Mouse (Mus musculus) intestine, embryonic 15.5 days (tissue): ENCODE data around the gene Gja5. TPM values are rescaled to one million over a fixed set of nuclear protein-coding genes. Genes with fewer than 3 reads are reported as not detected.

Experiments used
- polyA plus RNA-seq: library from polyadenylated mRNA; unstranded; fragments of >200 nt; fragmentation: Nextera tagmentation; extraction: Ambion mirVana; gene quantifications from 2 replicates; pipeline ENCODE4 v1.2.1, GENCODE M21; 2015

Gene Gja5
- polyA plus RNA-seq, 1 experiment from 2014 or later = 16.4 TPM

Other genes starting within 250 kb of the Gja5 start
- gene Ankrd35, start 234.6 kb upstream of the Gja5 start, polyA plus RNA-seq = 0.48 and 0.49 TPM in 2 replicates
- gene Pias3, start 208.3 kb upstream of the Gja5 start, polyA plus RNA-seq = 37.1 and 37.2 TPM in 2 replicates
- gene Nudt17, start 196.1 kb upstream of the Gja5 start, polyA plus RNA-seq = 5.7 and 5.9 TPM in 2 replicates
- 36.5 and 39.3 TPM in 2 replicates for gene Polr3c, start 177.1 kb upstream of the Gja5 start, polyA plus RNA-seq
- 41.6 and 46.1 TPM in 2 replicates for gene Rnf115, start 177.0 kb upstream of the Gja5 start, polyA plus RNA-seq
- gene Pdzk1, start 75.4 kb upstream of the Gja5 start, polyA plus RNA-seq = 16.0 and 19.9 TPM in 2 replicates
- gene Cd160, start 75.3 kb upstream of the Gja5 start, polyA plus RNA-seq = 1.1 and 1.4 TPM in 2 replicates
- 74.3 and 75.0 TPM in 2 replicates for gene Gpr89, start 653 bp downstream of the Gja5 start, polyA plus RNA-seq
- gene Gja8, start 21.3 kb downstream of the Gja5 start, polyA plus RNA-seq = 0.01 and 0.03 TPM in 2 replicates